Mouse (Mus musculus): Measurements from ENCODE around the gene Myo10.

Myo10 gene

GRCm38 (mm10) chr15:25650371-25650770 lies 28.0 kb downstream of the Myo10 start:
- DNase-seq (ENCODE audit: extremely low spot score, low read depth, low spot score) = no peak

- no peak for DNase-seq (ENCODE audit: extremely low spot score, low read depth, low spot score)
These were observed 29.5 kb downstream of the Myo10 start for GRCm38 (mm10) chr15:25651820-25652219.

- DNase-seq (ENCODE audit: extremely low spot score, low read depth, low spot score) = no peak
These were observed 30.0 kb downstream of the Myo10 start for GRCm38 (mm10) chr15:25652368-25652767.

GRCm38 (mm10) chr15:25652933-25653332 lies 30.6 kb downstream of the Myo10 start:
- no peak for DNase-seq (ENCODE audit: extremely low spot score, low read depth, low spot score)

- no peak for DNase-seq (ENCODE audit: extremely low spot score, low read depth, low spot score)
These were observed 31.4 kb downstream of the Myo10 start for GRCm38 (mm10) chr15:25653680-25654079.

GRCm38 (mm10) chr15:25662833-25663519 lies 40.7 kb downstream of the Myo10 start:
- no peak for DNase-seq (ENCODE audit: extremely low spot score, low read depth, low spot score)

- no peak for DNase-seq (ENCODE audit: extremely low spot score, low read depth, low spot score)
These were observed 47.2 kb downstream of the Myo10 start for GRCm38 (mm10) chr15:25669283-25670247.

- no peak for DNase-seq (ENCODE audit: extremely low spot score, low read depth, low spot score)
These were observed 51.1 kb downstream of the Myo10 start for GRCm38 (mm10) chr15:25673231-25673980.

- no peak for DNase-seq (ENCODE audit: extremely low spot score, low read depth, low spot score)
These were observed 52.0 kb downstream of the Myo10 start for GRCm38 (mm10) chr15:25674099-25674931.

GRCm38 (mm10) chr15:25674932-25675250 lies 52.6 kb downstream of the Myo10 start:
- DNase-seq (ENCODE audit: extremely low spot score, low read depth, low spot score) = no peak

GRCm38 (mm10) chr15:25675359-25675758 lies 53.0 kb downstream of the Myo10 start:
- no peak for DNase-seq (ENCODE audit: extremely low spot score, low read depth, low spot score)

- no peak for DNase-seq (ENCODE audit: extremely low spot score, low read depth, low spot score)
These were observed 53.9 kb downstream of the Myo10 start for GRCm38 (mm10) chr15:25676056-25676785.

GRCm38 (mm10) chr15:25679081-25679480 lies 56.8 kb downstream of the Myo10 start:
- no peak for DNase-seq (ENCODE audit: extremely low spot score, low read depth, low spot score)

- no peak for DNase-seq (ENCODE audit: extremely low spot score, low read depth, low spot score)
These were observed 57.3 kb downstream of the Myo10 start for GRCm38 (mm10) chr15:25679616-25680015.

- DNase-seq (ENCODE audit: extremely low spot score, low read depth, low spot score) = no peak
These were observed 58.0 kb downstream of the Myo10 start for GRCm38 (mm10) chr15:25680269-25680818.

GRCm38 (mm10) chr15:25682953-25683507 lies 60.7 kb downstream of the Myo10 start:
- no peak for DNase-seq (ENCODE audit: extremely low spot score, low read depth, low spot score)

GRCm38 (mm10) chr15:25685186-25685585 lies 62.9 kb downstream of the Myo10 start:
- DNase-seq (ENCODE audit: extremely low spot score, low read depth, low spot score) = no peak

- DNase-seq (ENCODE audit: extremely low spot score, low read depth, low spot score) = no peak
These were observed 66.3 kb downstream of the Myo10 start for GRCm38 (mm10) chr15:25688424-25689283.

Measured in hindlimb bud, embryonic 11.5 days (tissue).